Mouse (Mus musculus) megakaryocyte, embryonic 14.5 days (primary cell): Measurements from ENCODE around the gene Psd.

Experiments
- FLI1 ChIP-seq: IDR thresholded peaks from 2 replicates; pipeline ENCODE4 v1.6.1; 2012; ENCODE audit warnings: low read length, inconsistent platforms, mixed read lengths
- GATA1 ChIP-seq: IDR thresholded peaks from 3 replicates; pipeline ENCODE4 v1.6.1; 2012; ENCODE audit warnings: mixed read lengths, low read length, inconsistent platforms, borderline replicate concordance

GRCm38 (mm10) chr19:46326756-46327305 lies at the start of gene Psd:
- no peak for TF ChIP-seq GATA1
- TF ChIP-seq FLI1 = no peak
